Mouse (Mus musculus): Measurements from ENCODE around the gene Jaml. TPM values are rescaled to one million over a fixed set of nuclear protein-coding genes. Genes with fewer than 3 reads are reported as not detected.

Gene Jaml
- total RNA-seq (2012; rRNA removed), result not detected in 2 replicates
- not detected for polyA plus RNA-seq (2012; ENCODE audit: insufficient read depth in 1 of 2, insufficient read length in 2 of 2, low read depth in 1 of 2, low replicate concordance in 2 of 2, missing spikeins in 1 of 2)

DNA sequence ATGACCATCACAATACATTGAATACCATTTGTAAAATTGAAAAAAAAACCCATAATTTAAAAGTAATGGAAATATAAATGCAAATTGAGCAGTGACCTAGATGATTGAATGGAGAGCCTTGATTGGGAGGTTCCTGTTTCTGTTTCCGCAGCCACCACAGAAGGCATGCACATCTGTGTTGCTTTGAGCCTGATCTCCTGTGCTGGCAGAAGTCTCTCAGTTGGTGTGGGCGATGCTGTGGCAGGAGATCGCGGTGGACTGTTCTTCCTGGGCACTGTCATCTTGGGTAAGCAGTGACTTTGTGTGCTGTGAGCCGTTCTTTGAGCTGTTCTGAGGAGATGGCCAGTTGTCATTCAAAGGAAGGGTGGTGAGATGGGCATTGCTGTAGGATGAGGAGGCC, at the start of gene Jaml:
TSS of gene Jaml (plus strand) at position 173 of the 400 bp plus-strand sequence.
- no peak for TF ChIP-seq MXI1 (IDR thresholded peaks at IDR 0.05; ENCODE audit: low read depth, low read length)
- H3K27me3 ChIP-seq (ENCODE audit: control insufficient read depth in 1 of 2, insufficient read depth in 2 of 2, low read length in 2 of 2), result peaks cover 34 to 71% of the 10 kb centered on the region in 2 experiments
- no peak within 1 kb of the TSS for H3K27ac ChIP-seq (ENCODE audit: control insufficient read depth, low read depth, low read length)
- no peak for DNase-seq (ENCODE audit: low read depth, low spot score)
- H3K9ac ChIP-seq (ENCODE audit: control insufficient read depth, low read depth, low read length, poor library complexity, severe bottlenecking), result no peak within 1 kb of the TSS
- no peak within 1 kb of the TSS for H3K4me3 ChIP-seq (ENCODE audit: control insufficient read depth in 1 of 2, insufficient read depth in 1 of 2, low read depth in 2 of 2, low read length in 2 of 2)
- no peaks in the 10 kb centered on the region for H3K4me1 ChIP-seq (ENCODE audit: control insufficient read depth in 1 of 2, insufficient read depth in 2 of 2, low read length in 2 of 2)
- no peaks in the 10 kb centered on the region for H3K9me3 ChIP-seq (replicated peaks; ENCODE audit: insufficient read depth, low read length)
- no peaks in the 10 kb centered on the region for H3K36me3 ChIP-seq (ENCODE audit: control insufficient read depth in 1 of 2, insufficient read depth in 2 of 2, low read length in 2 of 2)
- no peaks in the 10 kb centered on the region for H3K79me2 ChIP-seq (ENCODE audit: control insufficient read depth, insufficient read depth, low read length, poor library complexity)

DNA sequence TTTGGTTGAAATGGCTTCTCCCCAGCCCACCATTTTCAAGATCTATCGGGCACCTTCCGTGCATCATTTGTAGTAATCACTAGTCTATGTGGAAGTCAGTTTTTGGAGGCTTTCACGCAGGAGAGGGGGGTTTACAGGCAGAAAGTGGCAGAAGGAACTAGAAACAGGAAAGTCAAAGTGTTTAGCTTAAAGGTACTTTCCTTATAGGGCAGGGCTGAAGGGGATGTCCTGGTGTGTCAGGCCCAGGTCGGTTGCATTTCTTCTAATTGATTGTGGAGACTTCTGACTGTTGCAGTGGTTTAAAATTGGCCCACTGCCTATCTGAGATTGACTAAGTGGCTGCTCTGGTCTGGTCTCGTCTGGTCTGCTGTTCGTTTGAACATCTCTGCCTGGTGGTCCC, 48.6 kb upstream of the Jaml start:
- no peaks in the 10 kb centered on the region for H3K36me3 ChIP-seq (ENCODE audit: control insufficient read depth in 1 of 2, insufficient read depth in 2 of 2, low read length in 2 of 2)
- no peak overlapping the region for H3K27ac ChIP-seq (ENCODE audit: control insufficient read depth, low read depth, low read length)
- H3K27me3 ChIP-seq (ENCODE audit: control insufficient read depth in 1 of 2, insufficient read depth in 2 of 2, low read length in 2 of 2), result peaks cover 8 to 45% of the 10 kb centered on the region in 2 experiments
- no peaks in the 10 kb centered on the region for H3K4me1 ChIP-seq (ENCODE audit: control insufficient read depth in 1 of 2, insufficient read depth in 2 of 2, low read length in 2 of 2)
- DNase-seq (ENCODE audit: low read depth, low spot score), result no peak
- H3K9ac ChIP-seq (ENCODE audit: control insufficient read depth, low read depth, low read length, poor library complexity, severe bottlenecking), result no peak overlapping the region
- H3K9me3 ChIP-seq (replicated peaks; ENCODE audit: insufficient read depth, low read length), result no peaks in the 10 kb centered on the region
- no peak overlapping the region for H3K4me3 ChIP-seq (ENCODE audit: control insufficient read depth in 1 of 2, insufficient read depth in 1 of 2, low read depth in 2 of 2, low read length in 2 of 2)
- no peaks in the 10 kb centered on the region for H3K79me2 ChIP-seq (ENCODE audit: control insufficient read depth, insufficient read depth, low read length, poor library complexity)
- TF ChIP-seq MAFK (IDR thresholded peaks at IDR 0.05; ENCODE audit: borderline replicate concordance, low read depth, low read length), result no peak
- no peak for TF ChIP-seq NRF1 (IDR thresholded peaks at IDR 0.05; ENCODE audit: insufficient read depth, low read depth, low read length, poor library complexity, severe bottlenecking)
- no peak for TF ChIP-seq ZMIZ1 (IDR thresholded peaks at IDR 0.05; ENCODE audit: low read depth, low read length)
- TF ChIP-seq POLR2AphosphoS2 (IDR thresholded peaks at IDR 0.05; ENCODE audit: low read length), result no peak
- no peak for TF ChIP-seq RCOR1 (IDR thresholded peaks at IDR 0.05; ENCODE audit: low read depth, low read length)
- TF ChIP-seq HCFC1 (IDR thresholded peaks at IDR 0.05; ENCODE audit: low read depth, low read length), result no peak

DNA sequence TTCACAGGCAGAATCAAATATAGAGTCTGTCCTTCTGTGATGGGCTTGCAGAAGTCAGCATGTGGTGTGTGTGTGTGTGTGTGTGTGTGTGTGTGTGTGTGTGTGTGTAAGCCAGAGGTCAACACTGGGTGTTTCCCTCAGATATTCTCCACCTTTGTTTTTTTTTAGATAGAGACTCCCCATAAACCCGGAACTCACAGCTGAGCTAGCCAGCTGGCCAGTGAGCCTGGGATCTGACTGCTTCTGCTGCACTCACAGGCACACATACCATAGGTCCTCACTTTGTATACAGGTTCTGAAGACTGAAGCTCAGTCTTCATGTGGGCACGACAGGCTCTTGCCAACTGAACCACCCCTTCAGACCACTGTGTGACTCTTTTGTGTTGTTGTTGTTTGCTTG, 46.7 kb upstream of the Jaml start:
- Histone ChIP-seq H3K79me2 (ENCODE audit: control insufficient read depth, insufficient read depth, low read length, poor library complexity) (no peaks in the 10 kb centered on the region), H3K4me1 (ENCODE audit: control insufficient read depth in 1 of 2, insufficient read depth in 2 of 2, low read length in 2 of 2) (no peaks in the 10 kb centered on the region), H3K9me3 (replicated peaks; ENCODE audit: insufficient read depth, low read length) (no peaks in the 10 kb centered on the region), H3K27ac (ENCODE audit: control insufficient read depth, low read depth, low read length) (no peak overlapping the region), H3K4me3 (ENCODE audit: control insufficient read depth in 1 of 2, insufficient read depth in 1 of 2, low read depth in 2 of 2, low read length in 2 of 2) (no peak overlapping the region), H3K9ac (ENCODE audit: control insufficient read depth, low read depth, low read length, poor library complexity, severe bottlenecking) (no peak overlapping the region), H3K36me3 (ENCODE audit: control insufficient read depth in 1 of 2, insufficient read depth in 2 of 2, low read length in 2 of 2) (no peaks in the 10 kb centered on the region), H3K27me3 (ENCODE audit: control insufficient read depth in 1 of 2, insufficient read depth in 2 of 2, low read length in 2 of 2) (peaks cover 6 to 46% of the 10 kb centered on the region in 2 experiments)
- TF ChIP-seq HCFC1 (IDR thresholded peaks at IDR 0.05; ENCODE audit: low read depth, low read length), result no peak
- no peak for TF ChIP-seq MAZ (IDR thresholded peaks at IDR 0.05; ENCODE audit: low read depth, low read length)
- no peak for TF ChIP-seq RAD21 (IDR thresholded peaks at IDR 0.05; ENCODE audit: low read depth, low read length)
- no peak for TF ChIP-seq NELFE (IDR thresholded peaks at IDR 0.05; ENCODE audit: low read depth, low read length)
- TF ChIP-seq MYB (IDR thresholded peaks at IDR 0.05; ENCODE audit: low read depth, low read length), result no peak
- TF ChIP-seq ETS1 (IDR thresholded peaks at IDR 0.05; ENCODE audit: low read depth, low read length), result no peak
- no peak for TF ChIP-seq MYC (IDR thresholded peaks at IDR 0.05; ENCODE audit: low read depth, low read length)
- TF ChIP-seq MEF2A (IDR thresholded peaks at IDR 0.05; ENCODE audit: extremely low read depth, insufficient replicate concordance, low read depth, low read length, poor library complexity, severe bottlenecking), result no peak
- TF ChIP-seq USF1 (IDR thresholded peaks at IDR 0.05; ENCODE audit: low read depth, low read length), result no peak
- TF ChIP-seq KAT2A (conservative IDR thresholded peaks at IDR 0.05; ENCODE audit: low read depth, low read length), result no peak
- TF ChIP-seq POLR2AphosphoS5 (IDR thresholded peaks at IDR 0.05; ENCODE audit: borderline replicate concordance, low read depth, low read length), result no peak
- no peak for TF ChIP-seq MXI1 (IDR thresholded peaks at IDR 0.05; ENCODE audit: low read depth, low read length)
- no peak for TF ChIP-seq USF2 (IDR thresholded peaks at IDR 0.05; ENCODE audit: borderline replicate concordance in 1 of 2, insufficient read depth in 1 of 2, low read depth in 1 of 2, low read length in 2 of 2)
- no peak for TF ChIP-seq ELF1 (IDR thresholded peaks at IDR 0.05; ENCODE audit: low read depth, low read length)
- TF ChIP-seq CHD1 (IDR thresholded peaks at IDR 0.05; ENCODE audit: low read depth, low read length), result no peak
- TF ChIP-seq POLR2AphosphoS2 (IDR thresholded peaks at IDR 0.05; ENCODE audit: low read length), result no peak
- TF ChIP-seq TAL1 (IDR thresholded peaks at IDR 0.05; ENCODE audit: low read length), result no peak
- no peak for TF ChIP-seq EP300 (IDR thresholded peaks at IDR 0.05; ENCODE audit: low read depth in 1 of 2, low read length in 2 of 2)
- no peak for DNase-seq (ENCODE audit: low read depth, low spot score)
